ENCODE assay signal across 9 mouse cellular contexts in genomic region chr12:49951821-49952220, GRCm38 (mm10).
DNase-seq lines count a peak whose midpoint lies in the region; ATAC-seq and TF ChIP-seq lines count a peak whose summit lies in the region.
"Had no signal": no experiment of that assay in that cellular context is flagged by ENCODE, and none has a peak within 500 bp of the region (broad histone marks: within the 10 kb centered on the region; RNA-seq: fewer than 3 reads in every experiment).

No protein-coding gene starts in this region.

- no peak overlapping the region for H3K27ac ChIP-seq in cerebellum, adult 2 months (ENCODE audit: insufficient read depth, low read length)
- H3K27ac ChIP-seq in neural tube, embryonic 11.5 days (ENCODE audit: low read depth, low read length): no peak overlapping the region
- no peak overlapping the region for H3K27ac ChIP-seq in hindbrain, embryonic 11.5 days (ENCODE audit: low read depth, low read length)
- no peak overlapping the region for H3K27ac ChIP-seq in heart, embryonic 10.5 days

- H3K36me3 ChIP-seq in neural tube, embryonic 11.5 days (ENCODE audit: control insufficient read depth, insufficient read depth, low read length): no peaks in the 10 kb centered on the region
- H3K36me3 ChIP-seq in hindbrain, embryonic 11.5 days (ENCODE audit: control insufficient read depth, insufficient read depth, low read length): no peaks in the 10 kb centered on the region
- H3K36me3 ChIP-seq in heart, embryonic 10.5 days: no peaks in the 10 kb centered on the region

- H3K4me1 ChIP-seq in cerebellum, adult 2 months (ENCODE audit: control insufficient read depth, insufficient read depth, low read length): no peaks in the 10 kb centered on the region
- no peaks in the 10 kb centered on the region for H3K4me1 ChIP-seq in neural tube, embryonic 11.5 days (ENCODE audit: control insufficient read depth, insufficient read depth, low read length)
- H3K4me1 ChIP-seq in hindbrain, embryonic 11.5 days (replicated peaks; ENCODE audit: control insufficient read depth, insufficient read depth, low read length): no peaks in the 10 kb centered on the region
- H3K4me1 ChIP-seq in heart, embryonic 10.5 days: no peaks in the 10 kb centered on the region

- no peak overlapping the region for H3K4me3 ChIP-seq in cerebellum, adult 2 months (replicated peaks; ENCODE audit: insufficient read depth, low read depth, low read length)
- no peak overlapping the region for H3K4me3 ChIP-seq in neural tube, embryonic 11.5 days (ENCODE audit: low read depth, low read length)
- H3K4me3 ChIP-seq in hindbrain, embryonic 11.5 days (ENCODE audit: low read depth, low read length): no peak overlapping the region
- no peak overlapping the region for H3K4me3 ChIP-seq in heart, embryonic 10.5 days

- no peak; the same call in 1 of the 2 replicates for TF ChIP-seq CTCF in cerebellum, adult 2 months (IDR thresholded peaks at IDR 0.05; ENCODE audit: borderline replicate concordance, insufficient read depth, low read depth, low read length)

- 0 out of 2 replicates have a peak, but pooled peaks have one; percentile 45 for ATAC-seq in neural tube, embryonic 11.5 days (ENCODE audit: insufficient read depth, low FRiP score, low TSS enrichment)
- peak; percentile 46; the same call in 1 of the 2 replicates for ATAC-seq in hindbrain, embryonic 11.5 days (ENCODE audit: low FRiP score)
- peak; percentile 57 for ATAC-seq in megakaryocyte progenitor cell, adult 5-6 weeks (replicated peaks; ENCODE audit: poor library complexity)

- WGBS in cerebellum, adult 2 months: 18% methylated on average over 5 of the region's 5 CpGs
- WGBS in neural tube, embryonic 11.5 days: 55% methylated on average over 5 of the region's 5 CpGs
- 51% methylated on average over 5 of the region's 5 CpGs for WGBS in hindbrain, embryonic 11.5 days
- WGBS in heart, embryonic 10.5 days: 53% methylated on average over 5 of the region's 5 CpGs

- H3K4me2 ChIP-seq in neural tube, embryonic 11.5 days (ENCODE audit: low read depth): no peak overlapping the region
- H3K4me2 ChIP-seq in hindbrain, embryonic 11.5 days (replicated peaks; ENCODE audit: low read depth, low read length): no peak overlapping the region

- no peak for TF ChIP-seq POLR2A in cerebellum, adult 2 months (IDR thresholded peaks at IDR 0.05; ENCODE audit: borderline replicate concordance, insufficient read depth, low read length)

- no peaks in the 10 kb centered on the region for H3K9me3 ChIP-seq in neural tube, embryonic 11.5 days (ENCODE audit: control insufficient read depth, low read length)
- no peaks in the 10 kb centered on the region for H3K9me3 ChIP-seq in hindbrain, embryonic 11.5 days (ENCODE audit: control insufficient read depth, low read length)
- no peaks in the 10 kb centered on the region for H3K9me3 ChIP-seq in heart, embryonic 10.5 days

- H3K9ac ChIP-seq in neural tube, embryonic 11.5 days (ENCODE audit: low read length): no peak overlapping the region
- no peak overlapping the region for H3K9ac ChIP-seq in hindbrain, embryonic 11.5 days (ENCODE audit: low read depth, low read length)

- peak; percentile 2 to 5 for DNase-seq in cerebellum, adult 2 months
- no peak for DNase-seq in cerebellum, postnatal 25 days
- peak; percentile 36 for DNase-seq in neural tube, embryonic 11.5 days (ENCODE audit: low spot score)
- DNase-seq in neural tube, embryonic 10.5 days (ENCODE audit: extremely low spot score, low spot score): no peak
- DNase-seq in hindbrain, embryonic 11.5 days (ENCODE audit: low spot score): peak; percentile 19
- no peak for DNase-seq in thymus, postnatal 14 days
- DNase-seq in heart, embryonic 10.5 days (ENCODE audit: low spot score): no peak

- no peaks in the 10 kb centered on the region for H3K27me3 ChIP-seq in cerebellum, adult 2 months (ENCODE audit: control insufficient read depth, insufficient read depth, low read length)
- no peaks in the 10 kb centered on the region for H3K27me3 ChIP-seq in neural tube, embryonic 11.5 days (ENCODE audit: control insufficient read depth, insufficient read depth, low read length)
- H3K27me3 ChIP-seq in hindbrain, embryonic 11.5 days (ENCODE audit: control insufficient read depth, insufficient read depth, low read length): no peaks in the 10 kb centered on the region
- H3K27me3 ChIP-seq in heart, embryonic 10.5 days (ENCODE audit: insufficient read depth, poor library complexity, severe bottlenecking): no peaks in the 10 kb centered on the region
- H3K27me3 ChIP-seq: CH12.LX had no signal

Comparison
In these comparisons a context has a peak if more than half of its experiments do, and no peak if none do; other contexts are left out.
1. DNase-seq: peak in cerebellum, adult 2 months (2 of 2), neural tube, embryonic 11.5 days (single experiment) and hindbrain, embryonic 11.5 days (single experiment); none in cerebellum, postnatal 25 days (0 of 2), neural tube, embryonic 10.5 days (single experiment), thymus, postnatal 14 days (single experiment) and heart, embryonic 10.5 days (single experiment).
2. Peak in every context shown above with its lines, with median percentiles within 50 percentile points of each other: ATAC-seq.